Mouse (Mus musculus): Measurements from ENCODE around the gene Gemin2. TPM values are rescaled to one million over a fixed set of nuclear protein-coding genes. Genes with fewer than 3 reads are reported as not detected.

Gemin2 gene
- polyA plus RNA-seq (2015; fragmentation: Nextera tagmentation; extraction: Ambion mirVana) = 11.8 and 12.0 TPM in 2 replicates

GRCm38 (mm10) chr12:59013234-59013633, at the start of gene Gemin2:
Gemin2 (plus strand) TSS chr12:59013393.

GRCm38 (mm10) chr12:59011844-59012709, 1.1 kb upstream of the Gemin2 start, which contains the start of gene Sec23a:
Sec23a (minus strand) TSS chr12:59012017.

GRCm38 (mm10) chr12:59060993-59061595, 47.9 kb downstream of the Gemin2 start, which contains the start of gene Trappc6b:
Trappc6b (minus strand) TSS chr12:59061472.

GRCm38 (mm10) chr12:59066448-59067077, 53.4 kb downstream of the Gemin2 start, which contains the start of gene Pnn:
Pnn (plus strand) TSS chr12:59066884.

Other genes with a start within 250 kb of the Gemin2 start
- 69.3 and 70.6 TPM in 2 replicates for gene Sec23a, start 1.4 kb upstream of the Gemin2 start, polyA plus RNA-seq (2015; fragmentation: Nextera tagmentation; extraction: Ambion mirVana)
- gene Trappc6b, start 48.1 kb downstream of the Gemin2 start, polyA plus RNA-seq (2015; fragmentation: Nextera tagmentation; extraction: Ambion mirVana) = 177 and 182 TPM in 2 replicates
- gene Pnn, start 53.5 kb downstream of the Gemin2 start, polyA plus RNA-seq (2015; fragmentation: Nextera tagmentation; extraction: Ambion mirVana) = 77.6 and 97.3 TPM in 2 replicates
- gene Mia2, start 82.4 kb downstream of the Gemin2 start, polyA plus RNA-seq (2015; fragmentation: Nextera tagmentation; extraction: Ambion mirVana) = 31.9 and 41.4 TPM in 2 replicates
- gene Fbxo33, start 206.3 kb downstream of the Gemin2 start, polyA plus RNA-seq (2015; fragmentation: Nextera tagmentation; extraction: Ambion mirVana) = 8.2 and 9.9 TPM in 2 replicates

All from neural tube, postnatal 0 days (tissue).